Comparison of ENCODE assay signal across 28 mouse cellular contexts in the genomic region with DNA sequence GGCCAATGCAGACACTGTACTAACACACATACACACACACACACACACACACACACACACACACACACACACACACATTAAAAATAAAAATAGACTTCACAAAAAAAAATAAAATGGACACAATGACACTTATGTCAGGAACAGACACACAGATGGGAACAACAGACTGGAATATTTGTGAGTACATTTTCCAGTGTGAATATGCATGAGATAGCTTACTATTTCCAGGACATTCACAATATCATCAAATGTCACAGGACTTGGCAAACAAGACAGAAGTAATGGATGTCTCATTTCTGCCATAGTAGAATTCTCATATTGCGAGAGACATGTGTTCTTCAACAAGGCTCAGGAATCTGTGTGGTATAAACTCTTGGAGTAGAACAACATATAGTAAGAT.
A peak's percentile ranks its signal among the peaks of the same experiment; 100 is the strongest.
DNase-seq lines count a peak whose midpoint lies in the region; ATAC-seq and TF ChIP-seq lines count a peak whose summit lies in the region.
"Had no signal": no experiment of that assay in that cellular context is flagged by ENCODE, and none has a peak within 500 bp of the region (broad histone marks: within the 10 kb centered on the region; RNA-seq: fewer than 3 reads in every experiment).

No protein-coding gene starts in this region.

- H3K27ac ChIP-seq in forebrain, embryonic 16.5 days (ENCODE audit: low read length) = no peak overlapping the region
- H3K27ac ChIP-seq in forebrain, embryonic 11.5 days (ENCODE audit: low read depth, low read length) = no peak overlapping the region
- no peak overlapping the region for H3K27ac ChIP-seq in kidney, adult 2 months (ENCODE audit: insufficient read depth, low read depth, low read length)
- H3K27ac ChIP-seq: forebrain, embryonic 12.5 days; heart, adult 2 months; heart, embryonic 10.5 days; heart, embryonic 13.5 days; hindbrain, embryonic 14.5 days; hindbrain, postnatal 0 days had no signal

- ATAC-seq in forebrain, embryonic 16.5 days = peak; percentile 75
- ATAC-seq in forebrain, embryonic 11.5 days (replicated peaks; ENCODE audit: low FRiP score) = no peak
- ATAC-seq: hindbrain, postnatal 0 days; inflammation-experienced regulatory T-cells, adult 6 months; intestine, postnatal 0 days; Patski had no signal

- no peak overlapping the region for H3K9ac ChIP-seq in forebrain, embryonic 16.5 days (replicated peaks; ENCODE audit: low read depth, low read length)
- no peak overlapping the region for H3K9ac ChIP-seq in forebrain, embryonic 11.5 days (ENCODE audit: low read length)
- H3K9ac ChIP-seq: forebrain, embryonic 12.5 days; heart, embryonic 13.5 days; hindbrain, embryonic 14.5 days had no signal

- TF ChIP-seq POLR2A in kidney, adult 2 months (IDR thresholded peaks at IDR 0.05; ENCODE audit: low read depth, low read length) = no peak

- H3K4me3 ChIP-seq in forebrain, embryonic 16.5 days (replicated peaks; ENCODE audit: low read length) = no peak overlapping the region
- H3K4me3 ChIP-seq in forebrain, embryonic 11.5 days (ENCODE audit: low read depth, low read length) = no peak overlapping the region
- no peak overlapping the region for H3K4me3 ChIP-seq in kidney, adult 2 months (ENCODE audit: insufficient read depth, low read depth, low read length)
- H3K4me3 ChIP-seq: forebrain, embryonic 12.5 days; heart, adult 2 months; heart, embryonic 10.5 days; heart, embryonic 13.5 days had no signal

- H3K4me2 ChIP-seq in forebrain, embryonic 16.5 days (ENCODE audit: low read length) = no peak overlapping the region
- H3K4me2 ChIP-seq in forebrain, embryonic 11.5 days (ENCODE audit: low read depth, low read length, severe bottlenecking) = no peak overlapping the region
- H3K4me2 ChIP-seq: forebrain, embryonic 12.5 days; heart, embryonic 13.5 days; hindbrain, embryonic 14.5 days had no signal

- DNase-seq in forebrain, embryonic 11.5 days (ENCODE audit: low spot score) = no peak
- DNase-seq in layer of hippocampus, adult 9-11 months = peak; percentile 19
- DNase-seq in layer of hippocampus, adult 8-10 months (ENCODE audit: low spot score in 2 of 2) = no peak
- DNase-seq in telencephalon, adult 2 months (ENCODE audit: low read depth, low spot score) = peak; percentile 19
- DNase-seq in kidney, adult 2 months = no peak
- DNase-seq: adrenal gland, postnatal 10 days; adrenal gland, postnatal 36 days; B cell, adult 2 months; cerebellum, adult 18-20 months; cerebellum, adult 9-10 months; cerebellum, postnatal 14 days; gastrocnemius, postnatal 10 days; gastrocnemius, postnatal 36 days; heart, adult 2 months; heart, postnatal 14 days; heart, postnatal 4 days; kidney, adult 8-10 months had no signal

- WGBS in forebrain, embryonic 16.5 days = 67% methylated on average over 1 of the region's 1 CpGs
- WGBS in forebrain, embryonic 11.5 days = 93% methylated on average over 1 of the region's 1 CpGs
- 94% methylated on average over 1 of the region's 1 CpGs for WGBS in kidney, adult 2 months

- no peaks in the 10 kb centered on the region for H3K27me3 ChIP-seq in forebrain, embryonic 16.5 days (replicated peaks; ENCODE audit: control insufficient read depth, insufficient read depth, low read length)
- no peaks in the 10 kb centered on the region for H3K27me3 ChIP-seq in forebrain, embryonic 11.5 days (ENCODE audit: control insufficient read depth, insufficient read depth, low read length)
- no peaks in the 10 kb centered on the region for H3K27me3 ChIP-seq in kidney, adult 2 months (replicated peaks; ENCODE audit: control insufficient read depth, insufficient read depth, low read length)
- H3K27me3 ChIP-seq: CH12.LX; forebrain, embryonic 12.5 days; heart, embryonic 13.5 days; Patski had no signal

- no peaks in the 10 kb centered on the region for H3K9me3 ChIP-seq in forebrain, embryonic 16.5 days (ENCODE audit: control insufficient read depth, low read length)
- no peaks in the 10 kb centered on the region for H3K9me3 ChIP-seq in forebrain, embryonic 11.5 days (ENCODE audit: control insufficient read depth, low read length)
- H3K9me3 ChIP-seq: forebrain, embryonic 12.5 days; heart, embryonic 10.5 days; heart, embryonic 13.5 days had no signal

- no peak for TF ChIP-seq CTCF in kidney, adult 2 months (conservative IDR thresholded peaks at IDR 0.05; ENCODE audit: insufficient read depth, insufficient read length, low read depth, low read length)

- no peaks in the 10 kb centered on the region for H3K36me3 ChIP-seq in forebrain, embryonic 16.5 days (ENCODE audit: control insufficient read depth, insufficient read depth)
- H3K36me3 ChIP-seq in forebrain, embryonic 11.5 days (ENCODE audit: control insufficient read depth, insufficient read depth, low read length) = no peaks in the 10 kb centered on the region
- no peaks in the 10 kb centered on the region for H3K36me3 ChIP-seq in kidney, adult 2 months (ENCODE audit: control insufficient read depth, insufficient read depth, low read length)
- H3K36me3 ChIP-seq: forebrain, embryonic 12.5 days; G1E; heart, embryonic 10.5 days; heart, embryonic 13.5 days had no signal

- H3K4me1 ChIP-seq in forebrain, embryonic 16.5 days (replicated peaks; ENCODE audit: control insufficient read depth, insufficient read depth, low read length) = peaks cover 8% of the 10 kb centered on the region; the same call in 1 of the 2 replicates
- peaks cover 3% of the 10 kb centered on the region; the same call in 1 of the 2 replicates for H3K4me1 ChIP-seq in forebrain, embryonic 11.5 days (replicated peaks; ENCODE audit: control insufficient read depth, insufficient read depth, low read length)
- no peaks in the 10 kb centered on the region for H3K4me1 ChIP-seq in kidney, adult 2 months (ENCODE audit: control insufficient read depth, insufficient read depth, low read length)
- H3K4me1 ChIP-seq: heart, embryonic 10.5 days; heart, embryonic 13.5 days had no signal

Comparison
In these comparisons a context has a peak if more than half of its experiments do, and no peak if none do; other contexts are left out.
1. DNase-seq: peak in layer of hippocampus, adult 9-11 months (single experiment) and telencephalon, adult 2 months (single experiment); none in forebrain, embryonic 11.5 days (single experiment), layer of hippocampus, adult 8-10 months (0 of 2) and kidney, adult 2 months (single experiment).